Mouse (Mus musculus) kidney, adult 2 months (tissue): Measurements from ENCODE around the gene Stk16.

Source experiments
- CTCF ChIP-seq: fragments of 200-500 bp; conservative IDR thresholded peaks from 2 replicates; pipeline ENCODE4 v1.5.1; 2011; ENCODE audit warnings: low read depth, mild to moderate bottlenecking, control low read depth, low read length, moderate library complexity, mixed read lengths; ENCODE audit not compliant: insufficient read depth, insufficient read length
- POLR2A ChIP-seq: fragments of 200-500 bp; IDR thresholded peaks from one replicate; pipeline ENCODE4 v1.6.1; 2011; ENCODE audit warnings: low read depth, low read length, control low read depth

DNA sequence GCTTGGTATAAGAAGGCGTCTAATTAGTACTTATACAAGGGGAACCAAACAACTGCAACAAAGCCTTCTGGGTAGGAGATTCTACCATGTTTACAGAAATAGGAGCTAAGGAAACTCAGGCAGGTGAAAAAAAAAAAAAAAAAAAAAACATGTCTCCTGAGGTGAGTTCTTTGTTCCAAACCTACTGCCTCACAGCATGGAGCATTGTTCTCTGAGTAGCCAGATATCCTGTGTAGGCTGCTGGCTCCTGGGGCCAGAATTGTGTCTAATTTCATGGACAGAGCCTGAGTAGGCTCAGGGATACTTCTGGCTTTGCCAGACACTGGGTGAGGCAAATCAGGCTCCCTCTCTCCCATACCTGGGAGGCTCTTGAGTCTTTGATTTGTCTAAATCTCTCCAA, 17.0 kb downstream of the Stk16 start:
- TF ChIP-seq CTCF (no peak), POLR2A (no peak)
